Mouse (Mus musculus) ES-E14 (cell line): ENCODE measurements around the gene Gripap1. TPM values are rescaled to one million over a fixed set of nuclear protein-coding genes. Genes with fewer than 3 reads are reported as not detected.

ENCODE experiments used
- DNase-seq: peaks from one replicate; pipeline ENCODE4 v3.0.0-alpha.2; 2013; ENCODE audit warnings: low read depth, low spot score
- H3K27ac ChIP-seq: 2 replicates; pipeline ENCODE4 v1.5.1; 2012; ENCODE audit warnings: low read depth, mild to moderate bottlenecking, low read length, moderate library complexity, mixed read lengths; ENCODE audit not compliant: poor library complexity, insufficient read depth, severe bottlenecking
- H3K36me3 ChIP-seq: 2 replicates; pipeline ENCODE4 v1.6.1; 2012; ENCODE audit warnings: mild to moderate bottlenecking, low read length, moderate library complexity, mixed read lengths; ENCODE audit not compliant: control insufficient read depth, poor library complexity, insufficient read depth, severe bottlenecking
- H3K4me1 ChIP-seq, 2 experiments: fragments of 150-350 bp in 1 of 2; sonication (generic) in 1 of 2; 2 replicates each; pipeline ENCODE4 v1.6.1; 2012; ENCODE audit warnings: low read length in 2 of 2, mild to moderate bottlenecking in 1 of 2, mixed read lengths in 1 of 2; ENCODE audit not compliant: control insufficient read depth in 2 of 2, insufficient read depth in 2 of 2, poor library complexity in 1 of 2
- H3K4me3 ChIP-seq, 2 experiments: fragments of 150-350 bp in 1 of 2; sonication (generic) in 1 of 2; 2 replicates each; pipeline ENCODE4 v1.5.1; 2012; ENCODE audit warnings: low read length in 2 of 2, low read depth in 1 of 2, mild to moderate bottlenecking in 1 of 2, mixed read lengths in 1 of 2; ENCODE audit not compliant: insufficient read depth in 1 of 2, poor library complexity in 1 of 2, severe bottlenecking in 1 of 2
- H3K9ac ChIP-seq: 2 replicates; pipeline ENCODE4 v1.6.1; 2012; ENCODE audit warnings: low read depth, mild to moderate bottlenecking, low read length, mixed read lengths; ENCODE audit not compliant: poor library complexity, insufficient read depth, severe bottlenecking
- H3K9me3 ChIP-seq: fragments of 150-350 bp; sonication (generic); 2 replicates; pipeline ENCODE4 v1.6.1; 2012; ENCODE audit warnings: low read depth, mild to moderate bottlenecking, low read length; ENCODE audit not compliant: control insufficient read depth, insufficient read depth
- CHD2 ChIP-seq: IDR thresholded peaks from 2 replicates; pipeline ENCODE4 v1.6.1; 2014; ENCODE audit warnings: mild to moderate bottlenecking, low read depth, low read length, inconsistent platforms
- HCFC1 ChIP-seq: IDR thresholded peaks from 2 replicates; pipeline ENCODE4 v1.6.1; 2012; ENCODE audit warnings: low read length, inconsistent platforms, borderline replicate concordance; ENCODE audit not compliant: insufficient read depth
- MAFK ChIP-seq: IDR thresholded peaks from 2 replicates; pipeline ENCODE4 v1.6.1; 2014; ENCODE audit warnings: mild to moderate bottlenecking, low read depth, low read length, inconsistent platforms; ENCODE audit not compliant: insufficient read depth
- ZC3H11A ChIP-seq: IDR thresholded peaks from 2 replicates; pipeline ENCODE4 v1.6.1; 2012; ENCODE audit warnings: low read depth, mild to moderate bottlenecking, inconsistent platforms, low read length, borderline replicate concordance
- ZNF384 ChIP-seq: IDR thresholded peaks from 2 replicates; pipeline ENCODE4 v1.6.1; 2012; ENCODE audit warnings: low read depth, low read length, inconsistent platforms
- in situ Hi-C, 2 experiments: fragments of 600-800 bp; cut with MboI; formaldehyde crosslinking; loops; one replicate each; pipeline ENCODE4 v1.15.1; 2025; ENCODE audit warnings: low sequenced_read_pairs in 2 of 2, inconsistent platforms in 1 of 2; ENCODE audit not compliant: unreplicated experiment in 2 of 2
- total RNA-seq: library from RNA; depleted of rRNA; stranded (reverse); fragments of 300-350 nt; gene quantifications from 2 replicates; pipeline ENCODE4 v1.2.3, GENCODE M21; 2012

Gene Gripap1
- total RNA-seq, 1 experiment = 14.9 TPM

GRCm38 (mm10) chrX:7842318-7842717, 52.8 kb downstream of the Gripap1 start:
- H3K4me3 ChIP-seq = peak overlapping the region; percentile 89 to 91
- in situ Hi-C loops = no loop called here
- peaks cover 4% of the 10 kb centered on the region; the same call in 1 of the 2 replicates for H3K36me3 ChIP-seq
- H3K27ac ChIP-seq = peak overlapping the region; percentile 74
- H3K9ac ChIP-seq = peak overlapping the region; percentile 97
- no peaks in the 10 kb centered on the region; a peak in 1 of 4 replicates for H3K4me1 ChIP-seq
- TF ChIP-seq MAFK = no peak
- TF ChIP-seq ZNF384 = no peak
- TF ChIP-seq HCFC1 = no peak
- no peak for TF ChIP-seq CHD2
- no peak for TF ChIP-seq ZC3H11A
- H3K9me3 ChIP-seq = no peaks in the 10 kb centered on the region
- no peak for DNase-seq

- no peak overlapping the region for H3K9ac ChIP-seq
- H3K4me1 ChIP-seq = no peaks in the 10 kb centered on the region
- no peak for TF ChIP-seq ZNF384
- TF ChIP-seq MAFK = no peak
- in situ Hi-C loops = no loop called here
- H3K4me3 ChIP-seq = no peak overlapping the region
- no peak overlapping the region for H3K27ac ChIP-seq
- no peak for DNase-seq
- no peaks in the 10 kb centered on the region for H3K9me3 ChIP-seq
- H3K36me3 ChIP-seq = peaks cover 4% of the 10 kb centered on the region; the same call in 1 of the 2 replicates
Observed at GRCm38 (mm10) chrX:7847845-7848244, 58.3 kb downstream of the Gripap1 start.

- no peak overlapping the region for H3K9ac ChIP-seq
- in situ Hi-C loops = no loop called here
- H3K4me3 ChIP-seq = no peak overlapping the region
- H3K9me3 ChIP-seq = no peaks in the 10 kb centered on the region
- peaks cover 3% of the 10 kb centered on the region for H3K36me3 ChIP-seq
- no peaks in the 10 kb centered on the region for H3K4me1 ChIP-seq
- TF ChIP-seq ZNF384 (no peak), ZC3H11A (no peak), MAFK (no peak), CHD2 (no peak), HCFC1 (no peak)
- no peak overlapping the region for H3K27ac ChIP-seq
- DNase-seq = peak; percentile 15
Observed at GRCm38 (mm10) chrX:7854578-7854977, 65.0 kb downstream of the Gripap1 start.

GRCm38 (mm10) chrX:7859191-7859753, 69.7 kb downstream of the Gripap1 start:
- DNase-seq = no peak
- H3K4me1 ChIP-seq = no peaks in the 10 kb centered on the region
- no peak overlapping the region for H3K27ac ChIP-seq
- in situ Hi-C loops = no loop called here
- H3K9ac ChIP-seq = no peak overlapping the region
- TF ChIP-seq CHD2 = no peak
- TF ChIP-seq ZNF384 = no peak
- TF ChIP-seq ZC3H11A = no peak
- no peak for TF ChIP-seq MAFK
- no peak for TF ChIP-seq HCFC1
- H3K9me3 ChIP-seq = no peaks in the 10 kb centered on the region
- H3K36me3 ChIP-seq = no peaks in the 10 kb centered on the region; the same call in 1 of the 2 replicates
- H3K4me3 ChIP-seq = no peak overlapping the region

- peaks cover 0 to 6% of the 10 kb centered on the region in 2 experiments; a peak in 2 of 4 replicates for H3K4me1 ChIP-seq
- H3K9ac ChIP-seq = no peak overlapping the region
- no peak overlapping the region for H3K4me3 ChIP-seq
- in situ Hi-C loops = no loop called here
- DNase-seq = no peak
- no peaks in the 10 kb centered on the region for H3K9me3 ChIP-seq
- H3K27ac ChIP-seq = no peak overlapping the region
- peaks cover 6% of the 10 kb centered on the region for H3K36me3 ChIP-seq
- no peak for TF ChIP-seq CHD2
- TF ChIP-seq ZNF384 = no peak
- no peak for TF ChIP-seq HCFC1
- TF ChIP-seq ZC3H11A = no peak
- no peak for TF ChIP-seq MAFK
Observed at GRCm38 (mm10) chrX:7863181-7863580, 73.6 kb downstream of the Gripap1 start.
